Mouse (Mus musculus) ES-Bruce4 (cell line): ENCODE measurements around the gene Dand5. TPM values are rescaled to one million over a fixed set of nuclear protein-coding genes. Genes with fewer than 3 reads are reported as not detected.
A peak's percentile ranks its signal among the peaks of the same experiment; 100 is the strongest.

Source experiments
- H3K27ac ChIP-seq: 2 replicates; pipeline ENCODE4 v1.5.1; 2012; ENCODE audit warnings: low read length, inconsistent platforms; ENCODE audit not compliant: insufficient read depth
- H3K27me3 ChIP-seq: 2 replicates; pipeline ENCODE4 v1.6.1; 2012; ENCODE audit warnings: mild to moderate bottlenecking, low read length, inconsistent platforms; ENCODE audit not compliant: control insufficient read depth, poor library complexity, insufficient read depth, severe bottlenecking
- H3K36me3 ChIP-seq: 2 replicates; pipeline ENCODE4 v1.6.1; 2012; ENCODE audit warnings: inconsistent platforms, mild to moderate bottlenecking, low read length, moderate library complexity; ENCODE audit not compliant: control insufficient read depth, poor library complexity, insufficient read depth, severe bottlenecking
- H3K4me1 ChIP-seq: one replicate; pipeline ENCODE4 v1.8.1; 2011; ENCODE audit warnings: low read length; ENCODE audit not compliant: control insufficient read depth, insufficient read depth
- H3K4me3 ChIP-seq: 2 replicates; pipeline ENCODE4 v1.5.1; 2011; ENCODE audit warnings: low read depth, mild to moderate bottlenecking, low read length
- H3K9ac ChIP-seq: 2 replicates; pipeline ENCODE4 v1.6.1; 2012; ENCODE audit warnings: low read depth, mild to moderate bottlenecking, inconsistent platforms; ENCODE audit not compliant: poor library complexity, severe bottlenecking
- H3K9me3 ChIP-seq: replicated peaks from 2 replicates; pipeline ENCODE4 v1.6.1; 2012; ENCODE audit warnings: mild to moderate bottlenecking, low read length, inconsistent platforms; ENCODE audit not compliant: control insufficient read depth, poor library complexity, insufficient read depth, severe bottlenecking
- CTCF ChIP-seq: IDR thresholded peaks from one replicate; pipeline ENCODE4 v1.8.1; 2011; ENCODE audit warnings: low read depth, low read length
- EP300 ChIP-seq: IDR thresholded peaks from 2 replicates; pipeline ENCODE4 v1.6.1; 2011; ENCODE audit warnings: low read depth, low read length; ENCODE audit not compliant: insufficient read depth
- POLR2A ChIP-seq: IDR thresholded peaks from one replicate; pipeline ENCODE4 v1.8.1; 2011; ENCODE audit warnings: low read length; ENCODE audit not compliant: insufficient read depth
- polyA plus RNA-seq: library from polyadenylated mRNA; stranded (reverse); fragments of >200 nt; gene quantifications from 2 replicates; pipeline ENCODE4 v1.2.4, GENCODE M21; 2011; ENCODE audit warnings: low read depth; ENCODE audit not compliant: missing spikeins, insufficient read depth, insufficient read length

Gene Dand5
- polyA plus RNA-seq, 1 experiment, result 2.5 TPM

GRCm38 (mm10) chr8:84840248-84840999 is 17.8 kb upstream of the Dand5 start, which contains the start of gene Rad23a:
Gene Rad23a, minus strand, starts transcription at chr8:84840665.
- H3K27ac ChIP-seq, result no peak within 1 kb of the TSS
- no peaks in the 10 kb centered on the region for H3K27me3 ChIP-seq
- peaks cover 1% of the 10 kb centered on the region for H3K4me1 ChIP-seq
- H3K9me3 ChIP-seq, result no peaks in the 10 kb centered on the region
- peak within 1 kb of the TSS; percentile 95 for H3K9ac ChIP-seq
- H3K4me3 ChIP-seq, result peak within 1 kb of the TSS; percentile 76
- H3K36me3 ChIP-seq, result peaks cover 72% of the 10 kb centered on the region
- TF ChIP-seq CTCF (no peak), POLR2A (peak; percentile 17), EP300 (0 out of 2 replicates have a peak, but pooled peaks have one; percentile 49)

- peaks cover 72% of the 10 kb centered on the region for H3K36me3 ChIP-seq
- TF ChIP-seq POLR2A, result no peak
- TF ChIP-seq EP300, result no peak
- TF ChIP-seq CTCF, result no peak
These were observed 17.2 kb upstream of the Dand5 start for GRCm38 (mm10) chr8:84839875-84840247.

GRCm38 (mm10) chr8:84839411-84839810 is 16.8 kb upstream of the Dand5 start:
- Histone ChIP-seq H3K27ac (no peak overlapping the region), H3K4me1 (peaks cover 1% of the 10 kb centered on the region), H3K9me3 (no peaks in the 10 kb centered on the region)

More at GRCm38 (mm10) chr8:84839875-84840247, 17.2 kb upstream of the Dand5 start:
- peaks cover 1% of the 10 kb centered on the region for H3K4me1 ChIP-seq
- H3K27me3 ChIP-seq, result no peaks in the 10 kb centered on the region
- H3K4me3 ChIP-seq, result peak overlapping the region; percentile 76
- H3K27ac ChIP-seq, result no peak overlapping the region
- no peaks in the 10 kb centered on the region for H3K9me3 ChIP-seq
- peak overlapping the region; percentile 95 for H3K9ac ChIP-seq

GRCm38 (mm10) chr8:84838513-84838912 is 15.9 kb upstream of the Dand5 start:
- H3K4me3 ChIP-seq, result no peak overlapping the region
- no peaks in the 10 kb centered on the region for H3K9me3 ChIP-seq
- no peaks in the 10 kb centered on the region for H3K27me3 ChIP-seq
- peaks cover 1% of the 10 kb centered on the region for H3K4me1 ChIP-seq
- TF ChIP-seq POLR2A (no peak), CTCF (no peak), EP300 (no peak)
- H3K9ac ChIP-seq, result no peak overlapping the region
- no peak overlapping the region for H3K27ac ChIP-seq
- peaks cover 72% of the 10 kb centered on the region for H3K36me3 ChIP-seq

More at GRCm38 (mm10) chr8:84839411-84839810, 16.8 kb upstream of the Dand5 start:
- TF ChIP-seq POLR2A (no peak), EP300 (no peak), CTCF (no peak)
- peak overlapping the region; percentile 95 for H3K9ac ChIP-seq
- no peak overlapping the region for H3K4me3 ChIP-seq
- peaks cover 72% of the 10 kb centered on the region for H3K36me3 ChIP-seq
- H3K27me3 ChIP-seq, result no peaks in the 10 kb centered on the region

- Histone ChIP-seq H3K9me3 (no peaks in the 10 kb centered on the region), H3K36me3 (peaks cover 67% of the 10 kb centered on the region), H3K27ac (peak overlapping the region; percentile 32; the same call in 1 of the 2 replicates), H3K9ac (no peak overlapping the region), H3K27me3 (no peaks in the 10 kb centered on the region), H3K4me3 (no peak overlapping the region), H3K4me1 (peaks cover 1% of the 10 kb centered on the region)
- TF ChIP-seq CTCF (no peak), POLR2A (no peak), EP300 (no peak)
These were observed 15.4 kb upstream of the Dand5 start for GRCm38 (mm10) chr8:84837912-84838470.
